Mouse (Mus musculus) lung, postnatal 0 days (tissue): ENCODE results near the gene Acrv1.
"Not testable (repeated sequence)": the region's sequence is repeated elsewhere in the genome, so short reads cannot be mapped to it uniquely, and the experiment has no call there.

Experiments
- CTCF ChIP-seq: IDR thresholded peaks from 2 replicates; pipeline ENCODE4 v1.5.1; 2016; ENCODE audit warnings: antibody characterized with exemption, mild to moderate bottlenecking
- EP300 ChIP-seq: IDR thresholded peaks from 2 replicates; pipeline ENCODE4 v1.6.1; 2016; ENCODE audit warnings: antibody characterized with exemption, mild to moderate bottlenecking, control low read depth

DNA sequence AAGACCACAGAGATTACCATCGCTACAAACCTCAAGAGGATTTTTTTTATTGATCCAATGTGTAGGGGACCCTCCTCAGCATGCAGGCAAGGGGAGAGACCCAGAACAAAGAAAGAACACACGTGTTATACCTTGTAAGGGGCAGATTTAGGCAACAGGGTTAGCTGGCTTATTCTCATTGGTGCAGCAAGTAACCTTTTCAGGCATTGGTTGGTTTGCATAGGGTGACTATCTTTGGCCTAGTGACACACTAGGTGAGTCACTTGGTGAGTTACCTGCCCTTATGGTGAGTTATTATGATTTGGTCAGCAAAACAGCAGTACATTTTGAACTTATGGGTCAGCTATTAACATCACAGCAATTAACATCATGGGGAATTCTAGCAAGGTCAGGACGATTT lies 49.7 kb upstream of the Acrv1 start, which contains the start of gene A630095E13Rik:
- TF ChIP-seq CTCF, EP300: not testable (repeated sequence)
